Mouse (Mus musculus): ENCODE results near the gene Cenph.
"Not testable (repeated sequence)": the region's sequence is repeated elsewhere in the genome, so short reads cannot be mapped to it uniquely, and the experiment has no call there.

Cenph gene

GRCm38 (mm10) chr13:100748638-100749037, 27.1 kb downstream of the Cenph start:
- no peak for DNase-seq (ENCODE audit: extremely low spot score, low read depth, low spot score)

GRCm38 (mm10) chr13:100746090-100746489, 29.6 kb downstream of the Cenph start:
- DNase-seq (ENCODE audit: extremely low spot score, low read depth, low spot score): no peak

GRCm38 (mm10) chr13:100744036-100744744, 31.5 kb downstream of the Cenph start, which contains the start of gene Mrps36:
TSS of gene Mrps36 (minus strand) at chr13:100744659.
- peak; percentile 73 for DNase-seq (ENCODE audit: extremely low spot score, low read depth, low spot score)

GRCm38 (mm10) chr13:100743346-100744035, 32.2 kb downstream of the Cenph start:
- no peak for DNase-seq (ENCODE audit: extremely low spot score, low read depth, low spot score)

GRCm38 (mm10) chr13:100742831-100743230, 32.9 kb downstream of the Cenph start:
- DNase-seq (ENCODE audit: extremely low spot score, low read depth, low spot score): no peak

- no peak for DNase-seq (ENCODE audit: extremely low spot score, low read depth, low spot score)
These were observed 42.9 kb downstream of the Cenph start for GRCm38 (mm10) chr13:100732756-100733155.

- not testable (repeated sequence) for DNase-seq (ENCODE audit: extremely low spot score, low read depth, low spot score)
These were observed 44.1 kb downstream of the Cenph start for GRCm38 (mm10) chr13:100731462-100732046.

- DNase-seq (ENCODE audit: extremely low spot score, low read depth, low spot score): peak; percentile 86
These were observed 44.9 kb downstream of the Cenph start, which contains the start of gene Cdk7 for GRCm38 (mm10) chr13:100730861-100731176. TSS of gene Cdk7 (minus strand) at chr13:100730939.

- DNase-seq (ENCODE audit: extremely low spot score, low read depth, low spot score): no peak
These were observed 45.4 kb downstream of the Cenph start for GRCm38 (mm10) chr13:100730153-100730860.

- not testable (repeated sequence) for DNase-seq (ENCODE audit: extremely low spot score, low read depth, low spot score)
These were observed 47.2 kb downstream of the Cenph start for GRCm38 (mm10) chr13:100728530-100728929.

- no peak for DNase-seq (ENCODE audit: extremely low spot score, low read depth, low spot score)
These were observed 47.6 kb downstream of the Cenph start for GRCm38 (mm10) chr13:100728086-100728485.

GRCm38 (mm10) chr13:100725194-100725593, 50.5 kb downstream of the Cenph start:
- no peak for DNase-seq (ENCODE audit: extremely low spot score, low read depth, low spot score)

GRCm38 (mm10) chr13:100724051-100724754, 51.5 kb downstream of the Cenph start:
- no peak for DNase-seq (ENCODE audit: extremely low spot score, low read depth, low spot score)

- no peak for DNase-seq (ENCODE audit: extremely low spot score, low read depth, low spot score)
These were observed 54.0 kb downstream of the Cenph start for GRCm38 (mm10) chr13:100721656-100722055.

- no peak for DNase-seq (ENCODE audit: extremely low spot score, low read depth, low spot score)
These were observed 60.2 kb downstream of the Cenph start for GRCm38 (mm10) chr13:100715467-100715866.
